Mouse (Mus musculus): ENCODE data around the gene Nat8f6. TPM values are rescaled to one million over a fixed set of nuclear protein-coding genes. Genes with fewer than 3 reads are reported as not detected.
"Not testable (repeated sequence)": the region's sequence is repeated elsewhere in the genome, so short reads cannot be mapped to it uniquely, and the experiment has no call there.

Nat8f6 gene
- polyA plus RNA-seq (2016; fragmentation: Nextera tagmentation; extraction: Ambion mirVana), result not detected in 2 replicates

DNA sequence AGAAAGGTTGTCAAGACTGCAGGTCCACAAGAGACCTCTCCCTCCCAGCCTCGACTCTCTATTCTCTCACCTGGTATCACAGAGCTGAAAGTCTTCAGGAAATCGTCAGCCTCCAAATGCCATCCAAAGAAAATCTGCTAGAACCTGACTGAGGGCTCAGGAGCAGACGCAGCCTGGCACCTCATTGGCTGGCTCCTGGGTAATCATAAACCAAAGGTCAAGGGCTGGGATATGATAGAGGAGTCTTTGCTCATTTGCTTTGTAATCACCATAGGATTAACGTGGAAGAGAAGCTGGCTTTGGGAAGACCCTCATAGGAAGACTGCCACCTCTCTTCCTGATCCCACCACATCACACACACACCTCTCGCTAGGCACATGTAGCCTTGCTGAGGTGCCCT lies at the start of gene Nat8f6, which contains the start of gene Nat8f5:
Gene Nat8f6, minus strand, starts transcription at position 118 of the 400 bp plus-strand sequence.
Gene Nat8f5, minus strand, starts transcription at position 136 of the 400 bp plus-strand sequence.
- Histone ChIP-seq H3K4me2 (replicated peaks) (no peak within 1 kb of the TSS), H3K4me1 (no peaks in the 10 kb centered on the region), H3K27me3 (no peaks in the 10 kb centered on the region), H3K9ac (no peak within 1 kb of the TSS), H3K36me3 (no peaks in the 10 kb centered on the region), H3K4me3 (no peak within 1 kb of the TSS), H3K27ac (no peak within 1 kb of the TSS), H3K9me3 (replicated peaks) (no peaks in the 10 kb centered on the region)
- ATAC-seq (ENCODE audit: low FRiP score), result no peak
- 88% methylated on average over 5 of the region's 5 CpGs for WGBS

GRCm38 (mm10) chr6:85869006-85869405 lies 48.3 kb upstream of the Nat8f6 start, which contains the start of gene Nat8f2:
Nat8f2 (minus strand) TSS chr6:85869158.
- not testable (repeated sequence) for ATAC-seq (ENCODE audit: low FRiP score); H3K36me3 ChIP-seq; H3K27me3 ChIP-seq; H3K4me2 ChIP-seq (replicated peaks); H3K4me1 ChIP-seq; H3K9ac ChIP-seq; H3K27ac ChIP-seq; H3K9me3 ChIP-seq (replicated peaks); H3K4me3 ChIP-seq
- WGBS, result 88% methylated on average over 5 of the region's 5 CpGs

- Histone ChIP-seq H3K27ac (no peak overlapping the region), H3K27me3 (no peaks in the 10 kb centered on the region), H3K36me3 (no peaks in the 10 kb centered on the region), H3K4me3 (no peak overlapping the region), H3K9ac (no peak overlapping the region), H3K9me3 (replicated peaks) (no peaks in the 10 kb centered on the region), H3K4me2 (replicated peaks) (no peak overlapping the region), H3K4me1 (no peaks in the 10 kb centered on the region)
- 75% methylated on average over 8 of the region's 8 CpGs for WGBS
- no peak for ATAC-seq (ENCODE audit: low FRiP score)
Measured at GRCm38 (mm10) chr6:85867726-85868690, 47.3 kb upstream of the Nat8f6 start.

- H3K27ac ChIP-seq; H3K27me3 ChIP-seq; ATAC-seq (ENCODE audit: low FRiP score); H3K4me2 ChIP-seq (replicated peaks); H3K4me1 ChIP-seq; H3K4me3 ChIP-seq; H3K9me3 ChIP-seq (replicated peaks); H3K9ac ChIP-seq; H3K36me3 ChIP-seq: not testable (repeated sequence)
- WGBS, result 90% methylated on average over 1 of the region's 1 CpGs
Measured at GRCm38 (mm10) chr6:85866995-85867394, 46.2 kb upstream of the Nat8f6 start.

DNA sequence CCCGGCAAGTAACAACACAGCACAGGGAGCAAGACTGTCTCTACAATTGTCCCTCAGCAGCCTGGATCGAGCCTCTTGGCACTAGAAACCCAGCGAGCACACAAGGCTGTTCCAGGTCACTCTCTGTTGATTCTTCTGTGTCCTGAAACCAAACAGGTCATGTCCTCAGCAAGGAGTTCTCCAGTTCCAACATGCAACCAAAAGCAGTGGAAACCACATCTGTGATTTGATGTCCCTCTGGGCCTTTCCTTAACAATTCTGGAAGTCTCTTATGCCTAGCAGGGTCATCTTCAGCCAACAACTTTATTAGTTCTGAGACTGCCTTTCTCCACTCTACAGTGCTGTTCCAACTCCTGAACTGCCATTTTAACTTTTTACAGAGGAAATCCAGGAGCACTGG lies 45.4 kb upstream of the Nat8f6 start:
- WGBS, result 90% methylated on average over 3 of the region's 3 CpGs
- not testable (repeated sequence) for H3K4me2 ChIP-seq (replicated peaks); H3K9me3 ChIP-seq (replicated peaks); H3K36me3 ChIP-seq; ATAC-seq (ENCODE audit: low FRiP score); H3K4me1 ChIP-seq; H3K4me3 ChIP-seq; H3K27me3 ChIP-seq; H3K9ac ChIP-seq; H3K27ac ChIP-seq

- not testable (repeated sequence) for H3K27me3 ChIP-seq; H3K9ac ChIP-seq; H3K4me3 ChIP-seq; H3K4me2 ChIP-seq (replicated peaks); H3K36me3 ChIP-seq; H3K27ac ChIP-seq; H3K9me3 ChIP-seq (replicated peaks); H3K4me1 ChIP-seq; ATAC-seq (ENCODE audit: low FRiP score)
- WGBS, result 77% methylated on average over 5 of the region's 7 CpGs
Measured at GRCm38 (mm10) chr6:85864900-85865639, 44.3 kb upstream of the Nat8f6 start.

- no peaks in the 10 kb centered on the region for H3K36me3 ChIP-seq
- no peaks in the 10 kb centered on the region for H3K4me1 ChIP-seq
- H3K27ac ChIP-seq, result no peak overlapping the region
- no peak overlapping the region for H3K4me2 ChIP-seq (replicated peaks)
- no peaks in the 10 kb centered on the region for H3K9me3 ChIP-seq (replicated peaks)
- no peak overlapping the region for H3K9ac ChIP-seq
- H3K4me3 ChIP-seq, result no peak overlapping the region
- H3K27me3 ChIP-seq, result no peaks in the 10 kb centered on the region
- no peak for ATAC-seq (ENCODE audit: low FRiP score)
- 90% methylated on average over 2 of the region's 2 CpGs for WGBS
Measured at GRCm38 (mm10) chr6:85863840-85864239, 43.1 kb upstream of the Nat8f6 start.

DNA sequence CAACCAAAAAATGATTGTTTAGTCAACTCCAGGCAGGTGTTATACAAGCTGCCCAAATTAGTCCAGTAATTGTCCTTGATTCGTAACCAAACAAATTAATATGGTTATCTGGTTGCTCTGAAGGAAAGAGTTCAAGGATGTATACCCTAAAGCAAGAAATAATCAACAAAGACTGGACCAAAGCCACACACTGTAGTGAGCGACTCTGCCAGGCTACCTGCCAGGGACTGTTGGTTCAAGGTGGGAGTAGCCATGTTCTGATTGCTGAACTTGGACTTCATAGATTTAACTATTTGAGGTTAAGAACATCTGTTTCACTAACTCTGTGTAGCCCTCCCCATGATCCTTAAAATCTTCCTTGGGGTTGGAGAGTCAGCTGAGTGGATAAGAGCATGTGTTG lies 42.4 kb upstream of the Nat8f6 start:
- Histone ChIP-seq H3K27me3 (no peaks in the 10 kb centered on the region), H3K4me2 (replicated peaks) (no peak overlapping the region), H3K4me1 (no peaks in the 10 kb centered on the region), H3K27ac (no peak overlapping the region), H3K9me3 (replicated peaks) (no peaks in the 10 kb centered on the region), H3K4me3 (no peak overlapping the region), H3K9ac (no peak overlapping the region), H3K36me3 (no peaks in the 10 kb centered on the region)
- 89% methylated on average over 2 of the region's 2 CpGs for WGBS
- no peak for ATAC-seq (ENCODE audit: low FRiP score)

GRCm38 (mm10) chr6:85862565-85862964 lies 41.8 kb upstream of the Nat8f6 start:
- no peak overlapping the region for H3K27ac ChIP-seq
- no peaks in the 10 kb centered on the region for H3K9me3 ChIP-seq (replicated peaks)
- no peak overlapping the region for H3K9ac ChIP-seq
- H3K36me3 ChIP-seq, result no peaks in the 10 kb centered on the region
- no peak overlapping the region for H3K4me3 ChIP-seq
- no peaks in the 10 kb centered on the region for H3K4me1 ChIP-seq
- 81% methylated on average over 3 of the region's 3 CpGs for WGBS
- no peaks in the 10 kb centered on the region for H3K27me3 ChIP-seq
- no peak overlapping the region for H3K4me2 ChIP-seq (replicated peaks)
- no peak for ATAC-seq (ENCODE audit: low FRiP score)

DNA sequence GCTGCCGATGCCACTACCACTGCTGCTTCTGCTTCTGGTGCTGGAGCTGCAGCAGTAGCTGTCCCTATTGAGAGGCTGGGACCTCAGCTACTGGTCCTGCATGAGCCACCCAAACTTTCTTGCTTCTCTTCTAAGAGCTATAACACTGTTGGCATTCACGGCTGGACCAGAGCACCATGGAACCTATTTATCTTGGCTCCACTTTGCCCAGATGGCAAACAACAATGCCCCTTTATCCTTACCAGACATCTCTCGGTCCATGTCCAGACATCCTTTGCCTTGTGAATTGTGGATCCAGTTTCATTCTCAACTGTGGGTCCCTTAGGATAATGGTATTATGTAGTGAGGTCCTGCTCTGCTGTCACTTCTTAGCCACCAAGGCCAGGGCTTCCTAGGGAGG lies 40.5 kb upstream of the Nat8f6 start:
- ATAC-seq (ENCODE audit: low FRiP score), result no peak
- Histone ChIP-seq H3K4me2 (replicated peaks) (no peak overlapping the region), H3K4me1 (no peaks in the 10 kb centered on the region), H3K27me3 (no peaks in the 10 kb centered on the region), H3K9me3 (replicated peaks) (no peaks in the 10 kb centered on the region), H3K9ac (no peak overlapping the region), H3K4me3 (no peak overlapping the region), H3K36me3 (no peaks in the 10 kb centered on the region), H3K27ac (no peak overlapping the region)
- WGBS, result 82% methylated on average over 3 of the region's 3 CpGs

DNA sequence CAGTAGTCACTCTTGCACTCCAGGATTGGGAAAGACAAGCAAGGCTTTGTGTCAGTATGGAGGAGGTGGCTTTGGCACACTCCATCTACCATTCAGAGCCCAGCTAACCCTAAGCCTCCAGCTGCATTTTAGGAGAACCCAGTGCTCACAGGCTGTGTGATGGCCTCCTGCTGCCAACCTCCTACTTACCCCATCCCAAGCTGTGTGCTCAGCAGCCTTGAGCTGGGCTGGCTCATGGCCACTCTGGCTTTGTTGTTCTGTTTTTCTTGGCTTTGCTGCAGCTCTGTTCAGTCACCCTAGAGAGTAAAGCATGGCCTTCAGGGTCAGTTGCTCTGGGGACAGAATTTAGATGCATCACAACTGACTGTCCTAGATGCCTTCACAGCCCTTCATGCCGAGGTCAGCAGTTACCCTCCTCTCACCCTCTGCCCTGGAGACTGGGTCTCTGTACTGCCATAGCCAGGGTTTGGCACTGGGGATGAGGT lies 35.5 kb upstream of the Nat8f6 start:
- Histone ChIP-seq H3K4me3 (no peak overlapping the region), H3K9ac (no peak overlapping the region), H3K4me1 (no peaks in the 10 kb centered on the region), H3K36me3 (no peaks in the 10 kb centered on the region), H3K9me3 (replicated peaks) (no peaks in the 10 kb centered on the region), H3K27me3 (no peaks in the 10 kb centered on the region), H3K4me2 (replicated peaks) (no peak overlapping the region), H3K27ac (no peak overlapping the region)
- no peak for ATAC-seq (ENCODE audit: low FRiP score)
- 68% methylated on average over 1 of the region's 1 CpGs for WGBS

DNA sequence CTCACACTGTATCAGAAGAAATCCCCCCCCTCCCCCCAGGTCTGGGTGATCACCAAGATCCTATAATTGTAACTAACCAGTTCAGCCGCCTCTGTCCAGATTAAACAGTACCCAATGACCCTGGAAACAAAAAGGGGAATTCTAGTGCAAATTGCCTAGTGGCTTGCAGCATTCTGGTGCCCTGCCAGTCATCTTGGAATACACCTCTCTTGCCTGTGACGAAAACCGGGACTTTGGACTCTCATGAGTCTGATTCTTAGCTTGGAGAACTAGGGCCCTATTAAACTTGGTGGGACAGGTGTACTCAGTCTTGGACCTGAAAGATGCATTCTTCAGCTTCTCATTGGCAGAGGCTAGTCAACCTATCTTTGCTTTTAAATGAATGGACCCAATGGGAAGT lies 32.7 kb upstream of the Nat8f6 start:
- no peaks in the 10 kb centered on the region for H3K27me3 ChIP-seq
- WGBS, result 81% methylated on average over 3 of the region's 3 CpGs
- H3K4me1 ChIP-seq, result no peaks in the 10 kb centered on the region
- no peak overlapping the region for H3K4me2 ChIP-seq (replicated peaks)
- H3K27ac ChIP-seq, result no peak overlapping the region
- H3K4me3 ChIP-seq, result no peak overlapping the region
- H3K36me3 ChIP-seq, result no peaks in the 10 kb centered on the region
- H3K9me3 ChIP-seq (replicated peaks), result no peaks in the 10 kb centered on the region
- ATAC-seq (ENCODE audit: low FRiP score), result no peak
- H3K9ac ChIP-seq, result no peak overlapping the region
